Mouse (Mus musculus) heart, adult 8-10 months (tissue): ENCODE data around the gene Slc45a3. TPM values are rescaled to one million over a fixed set of nuclear protein-coding genes. Genes with fewer than 3 reads are reported as not detected.

Experiments
- DNase-seq: peaks from one replicate; pipeline ENCODE4 v3.0.0; 2022; ENCODE audit warnings: low spot score
- total RNA-seq, 4 experiments: library from RNA; stranded (reverse); gene quantifications; 2 replicates each; pipeline ENCODE4 v1.2.4; 2022

The Slc45a3 gene
- total RNA-seq, 4 experiments from 2014 or later = 2.4 to 4.7 (median 3.3) TPM

- DNase-seq = no peak
Observed at GRCm38 (mm10) chr1:132022107-132022506, 59.3 kb downstream of the Slc45a3 start.

- DNase-seq = no peak
Observed at GRCm38 (mm10) chr1:132026925-132027646, 64.3 kb downstream of the Slc45a3 start.

- DNase-seq = no peak
Observed at GRCm38 (mm10) chr1:132027978-132028377, 65.2 kb downstream of the Slc45a3 start.

- no peak for DNase-seq
Observed at GRCm38 (mm10) chr1:132028413-132028812, 65.6 kb downstream of the Slc45a3 start.

GRCm38 (mm10) chr1:132030574-132030973 lies 67.8 kb downstream of the Slc45a3 start:
- no peak for DNase-seq

GRCm38 (mm10) chr1:132032172-132032571 lies 69.4 kb downstream of the Slc45a3 start:
- no peak for DNase-seq

Other genes with a start within 250 kb of the Slc45a3 start
- gene Slc26a9, start 218.9 kb upstream of the Slc45a3 start, total RNA-seq = under 1 TPM in 3 of 4 experiments, not detected in 1; 0.06 to 0.16 (median 0.09) TPM
- gene Pm20d1, start 165.6 kb upstream of the Slc45a3 start, total RNA-seq = 10 to 100 TPM in 1 of 4 experiments, 1 to 10 TPM in 3; 7.1 to 10.1 (median 8.0) TPM
- 10 to 100 TPM; 51.3 to 79.6 (median 60.3) TPM for gene Slc41a1, start 135.5 kb upstream of the Slc45a3 start, total RNA-seq
- gene Rab29, start 95.7 kb upstream of the Slc45a3 start, total RNA-seq = 10 to 100 TPM in 3 of 4 experiments, 1 to 10 TPM in 1; 8.9 to 13.5 (median 10.5) TPM
- 10 to 100 TPM; 55.6 to 68.7 (median 62.6) TPM for gene Nucks1, start 52.4 kb upstream of the Slc45a3 start, total RNA-seq
- gene Elk4, start 44.6 kb downstream of the Slc45a3 start, total RNA-seq = 10 to 100 TPM; 62.5 to 79.4 (median 76.0) TPM
- gene Mfsd4a, start 105.1 kb downstream of the Slc45a3 start, total RNA-seq = 1 to 10 TPM; 4.7 to 9.4 (median 7.7) TPM
- gene Cdk18, start 176.7 kb downstream of the Slc45a3 start, total RNA-seq = 10 to 100 TPM; 16.9 to 21.5 (median 18.3) TPM
- not detected for gene Lemd1, start 228.5 kb downstream of the Slc45a3 start, total RNA-seq
- gene AC124108.1, start 228.5 kb downstream of the Slc45a3 start, total RNA-seq = under 1 TPM in 1 of 4 experiments, not detected in 3; 0.09 TPM